Mouse (Mus musculus) cortical plate, adult 2 months (tissue): ENCODE data around the gene Inpp5a.

Experiments used
- CTCF ChIP-seq: fragments of 200-500 bp; IDR thresholded peaks from 2 replicates; pipeline ENCODE4 v1.5.1; 2011; ENCODE audit warnings: mild to moderate bottlenecking, control low read depth, low read length; ENCODE audit not compliant: insufficient read depth; ENCODE audit errors: extremely low read depth
- POLR2A ChIP-seq: fragments of 200-500 bp; IDR thresholded peaks from 2 replicates; pipeline ENCODE4 v1.6.1; 2011; ENCODE audit warnings: mild to moderate bottlenecking, low read length, control low read depth; ENCODE audit not compliant: insufficient read depth; ENCODE audit errors: extremely low read depth

- TF ChIP-seq POLR2A, result no peak
- no peak for TF ChIP-seq CTCF
Observed at GRCm38 (mm10) chr7:139412223-139412950, 23.5 kb downstream of the Inpp5a start.
